Mouse (Mus musculus) Patski (cell line): ENCODE results near the gene Cd79a. TPM values are rescaled to one million over a fixed set of nuclear protein-coding genes. Genes with fewer than 3 reads are reported as not detected.
A peak's percentile ranks its signal among the peaks of the same experiment; 100 is the strongest.

ENCODE experiments used
- ATAC-seq: fragments of 100-300 bp; one replicate; pipeline ENCODE4 v1.8.0; 2021
- CTCF ChIA-PET: fragments of 350-600 bp; sonication (Branson Sonifier 250); formaldehyde crosslinking; loops from one replicate; lab custom pipeline; 2022; ENCODE audit warnings: inconsistent platforms; lab: Charles Lee
- POLR2A ChIA-PET: fragments of 350-600 bp; sonication (Branson Sonifier 250); formaldehyde crosslinking; loops from one replicate; lab custom pipeline; 2022; ENCODE audit warnings: antibody characterized with exemption, inconsistent platforms; lab: Charles Lee
- DNase-seq: peaks from one replicate; pipeline ENCODE4 v3.0.0-alpha.2; 2011; ENCODE audit warnings: low read depth, low spot score
- H3K27me3 ChIP-seq: fragments of 371-371 bp; one replicate; pipeline ENCODE4 v1.5.1; 2021
- CTCF ChIP-seq: fragments of 100-300 bp; IDR thresholded peaks from one replicate; pipeline ENCODE4 v1.5.1; 2021
- in situ Hi-C: fragments of 300-500 bp; cut with MboI; formaldehyde crosslinking; loops from 3 replicates; pipeline ENCODE4 v1.11.1; 2018; ENCODE audit warnings: low pct_unique_long_range_greater_than_20kb, mixed read lengths
- polyA plus RNA-seq: library from polyadenylated mRNA; unstranded; gene quantifications from one replicate; pipeline ENCODE4 v1.2.3, GENCODE M21; 2021

The Cd79a gene
- polyA plus RNA-seq = not detected

- no peaks in the 10 kb centered on the region for H3K27me3 ChIP-seq
- in situ Hi-C loops = no loop called here
- CTCF ChIA-PET = no interaction called here
These were observed at the start of gene Cd79a for GRCm38 (mm10) chr7:24897224-24897623. Gene Cd79a (plus strand): TSS chr7:24897381.

GRCm38 (mm10) chr7:24850162-24850561, 47.0 kb upstream of the Cd79a start:
- in situ Hi-C loops = no loop called here
- DNase-seq (no peak), ATAC-seq (peak; percentile 65)
- POLR2A ChIA-PET = no interaction called here
- CTCF ChIA-PET = no interaction called here
- H3K27me3 ChIP-seq = no peaks in the 10 kb centered on the region
- no peak for TF ChIP-seq CTCF

More at GRCm38 (mm10) chr7:24897224-24897623, at the start of gene Cd79a:
- ATAC-seq = no peak
- DNase-seq = no peak
- POLR2A ChIA-PET = no interaction called here
- TF ChIP-seq CTCF = no peak

- no peak for ATAC-seq
- DNase-seq = no peak
- H3K27me3 ChIP-seq = no peaks in the 10 kb centered on the region
- CTCF ChIA-PET = interaction anchor here (1.0 kb wide), 1 partner anchor 22 kb away, joined by 3 read pairs; no protein-coding TSS in a partner anchor
- POLR2A ChIA-PET = interaction anchor here (0.6 to 1.3 kb wide), 2 partner anchors 18 to 37 kb away, joined by 5 to 6 read pairs; partner anchors contain the start of gene Lypd4
- in situ Hi-C loops = no loop called here
- no peak for TF ChIP-seq CTCF
These were observed 46.3 kb upstream of the Cd79a start for GRCm38 (mm10) chr7:24850899-24851303.

- no peak for TF ChIP-seq CTCF
- DNase-seq = no peak
- ChIA-PET CTCF (interaction anchor here (0.6 to 1.0 kb wide), 2 partner anchors 22 to 46 kb away, joined by 3 read pairs; no protein-coding TSS in a partner anchor), POLR2A (interaction anchor here (0.6 to 1.3 kb wide), 2 partner anchors 17 to 37 kb away, joined by 5 to 6 read pairs; partner anchors contain the start of gene Lypd4)
- no peaks in the 10 kb centered on the region for H3K27me3 ChIP-seq
- ATAC-seq = no peak
- in situ Hi-C loops = no loop called here
These were observed 45.4 kb upstream of the Cd79a start for GRCm38 (mm10) chr7:24851596-24852325.

- DNase-seq (no peak), ATAC-seq (no peak)
- in situ Hi-C loops = no loop called here
- POLR2A ChIA-PET = no interaction called here
- CTCF ChIA-PET = no interaction called here
- no peak for TF ChIP-seq CTCF
- no peaks in the 10 kb centered on the region for H3K27me3 ChIP-seq
These were observed 44.5 kb upstream of the Cd79a start for GRCm38 (mm10) chr7:24852557-24853232.

- no peak for ATAC-seq
- ChIA-PET CTCF (no interaction called here), POLR2A (interaction anchor here (0.6 kb wide), 1 partner anchor 10 kb away, joined by 3 read pairs; no protein-coding TSS in a partner anchor)
- no peak for DNase-seq
- no peaks in the 10 kb centered on the region for H3K27me3 ChIP-seq
- no peak for TF ChIP-seq CTCF
- in situ Hi-C loops = no loop called here
These were observed 44.0 kb upstream of the Cd79a start for GRCm38 (mm10) chr7:24853233-24853563.

GRCm38 (mm10) chr7:24853695-24854094, 43.5 kb upstream of the Cd79a start:
- ATAC-seq (no peak), DNase-seq (no peak)
- TF ChIP-seq CTCF = no peak
- no peaks in the 10 kb centered on the region for H3K27me3 ChIP-seq
- POLR2A ChIA-PET = interaction anchor here (0.6 kb wide), 1 partner anchor 11 kb away, joined by 3 read pairs; no protein-coding TSS in a partner anchor
- in situ Hi-C loops = no loop called here
- CTCF ChIA-PET = no interaction called here

GRCm38 (mm10) chr7:24856460-24857120, 40.6 kb upstream of the Cd79a start:
- ChIA-PET CTCF (no interaction called here), POLR2A (no interaction called here)
- no peaks in the 10 kb centered on the region for H3K27me3 ChIP-seq
- in situ Hi-C loops = no loop called here
- no peak for DNase-seq
- no peak for ATAC-seq
- no peak for TF ChIP-seq CTCF

GRCm38 (mm10) chr7:24859234-24859633, 37.9 kb upstream of the Cd79a start:
- ChIA-PET CTCF (no interaction called here), POLR2A (no interaction called here)
- DNase-seq = no peak
- in situ Hi-C loops = no loop called here
- no peak for TF ChIP-seq CTCF
- ATAC-seq = no peak
- H3K27me3 ChIP-seq = no peaks in the 10 kb centered on the region

- POLR2A ChIA-PET = no interaction called here
- H3K27me3 ChIP-seq = no peaks in the 10 kb centered on the region
- no peak for ATAC-seq
- in situ Hi-C loops = no loop called here
- DNase-seq = no peak
- CTCF ChIA-PET = no interaction called here
- TF ChIP-seq CTCF = no peak
These were observed 35.3 kb upstream of the Cd79a start, which contains the start of gene Gm9844 for GRCm38 (mm10) chr7:24861913-24862312. Gene Gm9844 (plus strand): TSS chr7:24862213.
